Mouse (Mus musculus) intestine, postnatal 0 days (tissue): ENCODE data around the gene Tinagl1. TPM values are rescaled to one million over a fixed set of nuclear protein-coding genes. Genes with fewer than 3 reads are reported as not detected.

Experiments
- ATAC-seq: fragments of 200-750 bp; cut with Nextera tagmentation; 2 replicates; pipeline ENCODE4 v1.8.0; 2017; ENCODE audit warnings: mild to moderate bottlenecking, moderate TSS enrichment, moderate library complexity
- H3K27ac ChIP-seq: fragments of 300-500 bp; sonication (generic); 2 replicates; pipeline ENCODE4 v1.5.1; 2014; ENCODE audit warnings: mild to moderate bottlenecking, low read depth, low read length, moderate library complexity
- H3K27me3 ChIP-seq: fragments of 300-500 bp; sonication (generic); replicated peaks from 2 replicates; pipeline ENCODE4 v1.6.1; 2014; ENCODE audit warnings: low read length, mixed read lengths; ENCODE audit not compliant: control insufficient read depth, insufficient read depth
- H3K36me3 ChIP-seq: fragments of 300-500 bp; sonication (generic); 2 replicates; pipeline ENCODE4 v1.6.1; 2014; ENCODE audit warnings: mild to moderate bottlenecking, moderate library complexity; ENCODE audit not compliant: control insufficient read depth, insufficient read depth
- H3K4me1 ChIP-seq: fragments of 300-500 bp; sonication (generic); replicated peaks from 2 replicates; pipeline ENCODE4 v1.6.1; 2014; ENCODE audit warnings: antibody characterized with exemption, low read length, mixed read lengths; ENCODE audit not compliant: control insufficient read depth, insufficient read depth
- H3K4me2 ChIP-seq: fragments of 300-500 bp; sonication (generic); replicated peaks from 2 replicates; pipeline ENCODE4 v1.6.1; 2014; ENCODE audit warnings: low read depth, mild to moderate bottlenecking, moderate library complexity
- H3K4me3 ChIP-seq: fragments of 300-500 bp; sonication (generic); 2 replicates; pipeline ENCODE4 v1.5.1; 2014; ENCODE audit warnings: low read depth, low read length
- H3K9ac ChIP-seq: fragments of 300-500 bp; sonication (generic); 2 replicates; pipeline ENCODE4 v1.6.1; 2014; ENCODE audit warnings: mild to moderate bottlenecking, low read depth, low read length
- H3K9me3 ChIP-seq: fragments of 300-500 bp; sonication (generic); 2 replicates; pipeline ENCODE4 v1.6.1; 2016; ENCODE audit warnings: mixed run types; ENCODE audit not compliant: control insufficient read depth
- CTCF ChIP-seq: sonication (generic); IDR thresholded peaks from 2 replicates; pipeline ENCODE4 v1.5.1; 2016; ENCODE audit warnings: low read depth, mild to moderate bottlenecking, control low read depth, antibody characterized with exemption, moderate library complexity
- WGBS: fragments of 180-500 bp; shearing (Covaris S2); extraction: QIAGEN DNeasy Blood & Tissue Kit; methylation state at CpG from one replicate; pipeline ENCODE4 v1.1.7; 2014; 5-methylcytosine and 5-hydroxymethylcytosine counted together
- polyA plus RNA-seq: library from polyadenylated mRNA; unstranded; fragments of >200 nt; fragmentation: Nextera tagmentation; extraction: Ambion mirVana; gene quantifications from 2 replicates; pipeline ENCODE4 v1.2.1, GENCODE M21; 2015

The Tinagl1 gene
- polyA plus RNA-seq, 1 experiment from 2014 or later = 88.8 TPM

DNA sequence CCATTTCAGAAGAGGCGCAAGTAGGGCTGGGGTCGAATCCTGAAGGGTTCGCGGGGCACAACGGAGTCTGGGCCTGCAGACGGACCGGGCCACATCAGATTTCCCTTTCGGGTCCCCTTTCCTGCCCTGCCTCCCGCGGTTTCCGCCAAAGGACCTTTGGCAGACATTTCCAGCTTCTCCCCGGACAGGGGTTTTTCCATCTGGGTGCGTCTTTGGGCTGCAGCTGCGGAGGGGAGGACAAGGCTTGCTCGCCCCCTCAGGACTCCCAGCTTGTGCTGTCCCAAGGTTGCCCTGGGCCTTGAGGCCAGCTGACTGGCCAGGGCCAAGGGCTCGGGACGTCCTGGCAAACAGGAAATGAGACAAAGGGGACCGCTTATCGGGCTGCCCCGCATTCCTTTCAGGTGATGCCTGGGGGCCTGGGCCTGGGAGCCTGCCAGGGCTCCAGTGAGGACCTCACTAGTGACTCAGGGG, 11.5 kb downstream of the Tinagl1 start:
- Histone ChIP-seq H3K36me3 (peaks cover 30% of the 10 kb centered on the region; the same call in 1 of the 2 replicates), H3K27me3 (no peaks in the 10 kb centered on the region), H3K27ac (0 out of 2 replicates have a peak overlapping the region, but pooled peaks have one; percentile 2), H3K4me1 (peaks cover 18% of the 10 kb centered on the region), H3K4me3 (no peak overlapping the region), H3K9ac (no peak overlapping the region), H3K9me3 (no peaks in the 10 kb centered on the region), H3K4me2 (peak overlapping the region; percentile 43)
- WGBS = 20% methylated on average over 20 of the region's 20 CpGs
- ATAC-seq = no peak
- no peak for TF ChIP-seq CTCF

GRCm38 (mm10) chr4:130161349-130161748, 13.6 kb downstream of the Tinagl1 start:
- TF ChIP-seq CTCF = no peak
- no peak for ATAC-seq
- no peak overlapping the region for H3K27ac ChIP-seq

GRCm38 (mm10) chr4:130156812-130157371, 18.0 kb downstream of the Tinagl1 start:
- peak; percentile 71 for ATAC-seq
- H3K27me3 ChIP-seq = peaks cover 6% of the 10 kb centered on the region
- TF ChIP-seq CTCF = no peak
- H3K27ac ChIP-seq = no peak overlapping the region
- no peak overlapping the region for H3K9ac ChIP-seq
- H3K9me3 ChIP-seq = no peaks in the 10 kb centered on the region
- H3K4me3 ChIP-seq = no peak overlapping the region
- no peak overlapping the region for H3K4me2 ChIP-seq
- WGBS = 46% methylated on average over 12 of the region's 12 CpGs
- no peaks in the 10 kb centered on the region for H3K4me1 ChIP-seq
- no peaks in the 10 kb centered on the region for H3K36me3 ChIP-seq

More at GRCm38 (mm10) chr4:130161349-130161748, 13.6 kb downstream of the Tinagl1 start:
- Histone ChIP-seq H3K36me3 (peaks cover 16% of the 10 kb centered on the region; the same call in 1 of the 2 replicates), H3K4me1 (peaks cover 6% of the 10 kb centered on the region; the same call in 1 of the 2 replicates), H3K27me3 (no peaks in the 10 kb centered on the region), H3K9me3 (no peaks in the 10 kb centered on the region), H3K4me3 (no peak overlapping the region), H3K4me2 (no peak overlapping the region), H3K9ac (no peak overlapping the region)
- 45% methylated on average over 4 of the region's 4 CpGs for WGBS

GRCm38 (mm10) chr4:130154250-130154649, 20.7 kb downstream of the Tinagl1 start:
- ATAC-seq = no peak
- Histone ChIP-seq H3K36me3 (no peaks in the 10 kb centered on the region), H3K4me1 (no peaks in the 10 kb centered on the region), H3K4me2 (no peak overlapping the region), H3K9me3 (no peaks in the 10 kb centered on the region), H3K9ac (no peak overlapping the region), H3K27me3 (peaks cover 6% of the 10 kb centered on the region), H3K4me3 (no peak overlapping the region), H3K27ac (no peak overlapping the region)
- 0 out of 2 replicates have a peak, but pooled peaks have one; percentile 12 for TF ChIP-seq CTCF
- 79% methylated on average over 3 of the region's 3 CpGs for WGBS

DNA sequence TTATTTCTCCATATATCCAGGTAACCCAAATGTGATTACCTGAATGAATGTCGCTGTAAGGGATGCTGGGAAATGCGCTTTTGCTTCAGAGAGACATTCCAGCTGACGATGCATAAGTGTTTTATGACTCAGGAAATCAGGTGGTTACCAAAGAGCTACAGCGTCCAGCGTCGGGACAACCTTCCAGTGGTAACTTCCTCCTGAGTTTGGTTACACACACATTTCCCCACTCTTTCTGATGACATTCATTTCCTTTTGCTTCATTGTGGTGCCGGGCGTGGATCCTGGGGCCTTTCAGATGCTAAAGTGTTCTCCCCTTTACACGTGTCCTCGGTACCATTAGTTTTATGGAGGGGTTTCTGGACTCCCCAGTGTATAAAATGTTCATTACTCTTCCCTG, 26.5 kb downstream of the Tinagl1 start:
- H3K9ac ChIP-seq = no peak overlapping the region
- 41% methylated on average over 10 of the region's 10 CpGs for WGBS
- ATAC-seq = peak; percentile 33; the same call in 1 of the 2 replicates

GRCm38 (mm10) chr4:130141786-130142185, 33.1 kb downstream of the Tinagl1 start:
- Histone ChIP-seq H3K27ac (no peak overlapping the region), H3K9ac (no peak overlapping the region), H3K4me1 (0 out of 2 replicates have a peak, but pooled peaks cover 5% of the 10 kb centered on the region), H3K4me2 (no peak overlapping the region), H3K27me3 (peaks cover 38% of the 10 kb centered on the region), H3K36me3 (no peaks in the 10 kb centered on the region), H3K4me3 (no peak overlapping the region), H3K9me3 (no peaks in the 10 kb centered on the region)
- 52% methylated on average over 3 of the region's 3 CpGs for WGBS
- no peak for ATAC-seq
- TF ChIP-seq CTCF = no peak

More for the DNA sequence above, 26.5 kb downstream of the Tinagl1 start:
- Histone ChIP-seq H3K4me1 (no peaks in the 10 kb centered on the region), H3K4me2 (no peak overlapping the region), H3K27ac (no peak overlapping the region), H3K27me3 (peaks cover 6% of the 10 kb centered on the region), H3K9me3 (no peaks in the 10 kb centered on the region), H3K36me3 (no peaks in the 10 kb centered on the region), H3K4me3 (no peak overlapping the region)
- TF ChIP-seq CTCF = no peak
